Mouse (Mus musculus) thymus, postnatal 4 days (tissue): ENCODE measurements around the gene Pnp2.
A peak's percentile ranks its signal among the peaks of the same experiment; 100 is the strongest.
"Not testable (repeated sequence)": the region's sequence is repeated elsewhere in the genome, so short reads cannot be mapped to it uniquely, and the experiment has no call there.

ENCODE experiments used
- DNase-seq: peaks from one replicate; pipeline ENCODE4 v3.0.0; 2021

Pnp2 gene

DNA sequence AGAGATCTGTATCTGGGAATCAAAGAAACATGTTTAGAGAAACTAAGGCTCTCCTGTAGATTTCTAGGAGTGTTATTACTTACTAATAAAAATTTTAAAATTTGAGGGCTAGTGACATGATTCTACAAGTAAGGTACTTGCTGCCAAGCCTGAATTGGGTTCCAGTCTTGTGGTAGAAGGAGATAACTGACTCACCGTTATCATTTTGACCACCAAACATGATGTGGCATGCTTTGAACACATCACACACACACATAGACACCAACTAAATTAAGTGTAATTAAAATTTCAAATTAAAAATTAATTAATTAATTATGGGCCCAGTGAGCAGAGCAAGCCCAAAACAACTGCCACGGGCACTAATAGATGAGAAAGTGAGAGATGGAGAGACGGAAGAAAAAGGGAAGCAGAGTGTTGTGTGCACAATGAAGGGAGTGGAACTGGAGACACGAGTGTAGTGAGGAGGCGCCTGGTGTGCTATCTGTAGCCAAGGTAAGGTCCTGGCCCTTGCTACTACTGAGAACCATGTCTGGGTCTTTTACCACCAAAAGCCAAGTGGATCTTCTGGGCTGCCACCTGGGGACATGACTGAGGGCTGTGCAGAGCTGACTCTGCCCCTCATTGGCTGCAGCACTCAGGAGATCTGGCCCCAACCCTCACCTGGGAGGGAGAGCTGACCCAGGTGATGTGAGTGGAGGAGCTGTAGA is 2.6 kb downstream of the Pnp2 start:
- not testable (repeated sequence) for DNase-seq

DNA sequence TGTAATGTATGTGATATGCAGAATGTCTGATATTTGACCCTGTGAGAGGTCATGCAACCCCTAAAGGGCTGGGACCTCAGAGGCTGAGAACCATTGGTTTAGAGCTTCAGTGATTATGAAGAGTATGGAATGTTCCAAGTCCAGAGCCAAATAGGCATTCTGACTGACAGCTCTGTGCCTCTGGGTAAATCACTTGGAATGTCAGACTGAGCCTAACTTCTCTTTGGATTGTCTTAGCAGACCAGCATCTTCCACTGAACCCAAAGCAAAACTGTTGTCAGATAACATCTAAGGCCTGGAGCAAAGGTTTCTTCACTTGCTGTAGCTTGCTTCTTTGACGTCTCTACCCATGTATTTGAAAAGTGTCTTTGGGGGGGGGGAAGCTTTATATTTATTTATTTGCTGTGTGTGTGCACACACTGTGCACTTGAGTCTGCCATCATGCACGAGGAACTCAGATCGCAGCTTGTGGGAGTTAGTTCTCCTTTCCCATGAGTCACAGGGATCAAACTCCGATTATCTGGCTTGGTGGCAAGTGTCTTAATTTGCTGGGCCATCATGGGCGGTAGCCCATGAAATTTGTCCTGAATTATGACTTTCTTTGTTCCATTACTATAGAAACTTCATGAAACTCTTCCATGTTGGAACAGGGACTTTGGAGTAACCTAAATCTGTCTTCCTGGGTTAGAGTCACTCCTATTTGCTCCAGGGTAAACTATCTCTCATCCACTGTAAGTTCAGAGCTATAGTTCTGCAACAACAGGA is 12.6 kb downstream of the Pnp2 start:
- no peak for DNase-seq

DNA sequence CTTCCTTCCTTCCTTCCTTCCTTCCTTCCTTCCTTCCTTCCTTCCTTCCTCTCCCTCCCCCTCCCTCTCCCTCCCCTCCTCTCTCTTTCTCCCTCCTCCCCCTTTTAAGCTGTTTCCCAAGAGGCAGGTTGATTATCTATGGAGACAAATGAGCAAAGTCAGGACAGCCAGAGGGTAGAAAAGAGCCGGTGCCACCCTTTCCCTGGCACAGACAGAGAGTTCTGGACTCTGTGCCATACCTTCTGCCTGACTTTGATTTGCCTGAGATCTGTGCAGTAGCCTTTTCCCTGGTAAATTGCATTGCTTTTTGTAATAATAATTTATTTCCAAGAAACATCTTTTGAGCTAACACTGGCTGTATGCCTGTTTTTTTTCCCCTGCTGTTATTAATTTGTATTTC is 13.2 kb downstream of the Pnp2 start:
- DNase-seq, result no peak

DNA sequence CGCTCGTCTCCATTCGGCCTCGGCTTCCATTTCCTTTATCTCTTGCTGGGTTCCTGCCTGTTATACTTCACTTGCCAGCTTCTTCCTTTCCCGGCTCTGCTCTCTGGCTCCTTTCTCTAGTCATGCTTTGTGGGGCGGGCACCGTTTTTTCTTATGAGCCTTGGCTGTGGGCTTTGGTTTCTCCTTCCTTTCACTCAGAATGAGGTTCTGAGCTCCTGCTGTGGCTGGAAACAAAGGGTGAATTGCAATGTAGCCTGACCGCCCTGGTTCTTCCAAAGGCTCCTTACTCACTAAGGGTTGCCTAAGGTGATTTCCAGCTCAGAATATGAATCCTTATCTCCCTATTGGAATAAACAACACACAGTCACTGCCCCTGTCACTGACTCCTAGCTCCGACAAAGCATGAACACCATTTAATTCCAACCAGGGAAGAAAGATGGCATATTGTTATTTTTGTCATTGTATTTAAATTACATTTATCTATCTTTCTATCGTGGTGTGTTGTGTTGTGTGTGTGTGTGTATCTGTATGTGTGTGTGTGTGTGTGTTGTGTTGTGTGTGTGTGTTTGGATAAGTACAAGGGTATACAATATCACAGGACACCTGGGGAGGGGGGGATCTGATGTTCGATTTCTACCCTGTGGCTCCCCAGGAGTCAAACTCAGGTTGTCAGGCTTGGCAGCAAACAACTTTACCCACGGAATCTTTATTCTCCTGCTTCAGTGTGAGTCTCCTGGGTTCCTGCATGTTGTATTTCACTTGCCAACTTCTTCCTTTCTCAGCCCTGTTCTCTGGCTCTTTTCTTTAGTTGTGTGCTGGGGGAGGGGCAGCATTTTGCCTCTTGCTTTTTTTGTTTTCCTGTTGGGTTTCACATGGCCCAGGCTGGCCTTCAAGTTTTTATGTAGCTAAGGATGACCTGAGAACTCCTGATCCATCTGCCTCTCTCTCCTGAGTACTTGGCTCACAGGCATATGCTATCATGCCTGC is 14.1 kb downstream of the Pnp2 start:
- peak; percentile 32 for DNase-seq

DNA sequence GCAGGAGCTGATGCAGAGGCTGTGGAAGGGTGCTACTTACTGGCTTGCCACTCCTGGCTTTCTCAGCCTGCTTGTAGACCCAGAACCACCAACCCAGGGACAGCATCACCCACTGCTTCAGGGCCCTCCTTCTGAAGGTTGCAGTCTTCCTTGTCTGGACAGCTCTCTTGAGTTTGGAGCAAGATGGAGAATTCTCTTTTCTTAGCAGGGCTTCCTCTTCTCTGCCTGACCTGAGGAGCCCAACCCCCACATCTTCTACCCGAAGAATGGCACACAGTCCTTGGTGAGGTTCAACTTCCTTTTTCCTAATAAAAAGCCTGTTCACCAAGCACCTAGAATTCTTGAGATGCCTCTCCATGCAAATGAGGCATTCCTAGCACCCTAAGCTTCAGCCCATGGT is 15.0 kb downstream of the Pnp2 start:
- DNase-seq, result no peak

DNA sequence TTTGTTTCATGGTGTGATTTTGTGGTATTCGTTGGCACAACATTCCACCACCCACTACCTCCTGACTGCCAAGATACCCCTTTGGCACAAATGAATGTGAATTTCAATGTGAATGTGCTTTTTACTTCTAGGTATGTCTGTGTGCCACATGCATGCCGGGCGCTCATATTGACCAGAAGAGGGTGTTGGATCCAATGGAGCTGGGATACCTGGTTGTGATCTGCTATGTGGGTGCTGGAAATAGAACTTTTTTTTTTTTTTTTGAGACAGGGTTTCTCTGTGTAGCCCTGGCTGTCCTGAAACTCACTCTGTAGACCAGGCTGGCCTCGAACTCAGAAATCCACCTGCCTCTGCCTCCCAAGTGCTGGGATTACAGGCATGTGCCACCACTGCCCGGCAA is 17.3 kb downstream of the Pnp2 start:
- not testable (repeated sequence) for DNase-seq

DNA sequence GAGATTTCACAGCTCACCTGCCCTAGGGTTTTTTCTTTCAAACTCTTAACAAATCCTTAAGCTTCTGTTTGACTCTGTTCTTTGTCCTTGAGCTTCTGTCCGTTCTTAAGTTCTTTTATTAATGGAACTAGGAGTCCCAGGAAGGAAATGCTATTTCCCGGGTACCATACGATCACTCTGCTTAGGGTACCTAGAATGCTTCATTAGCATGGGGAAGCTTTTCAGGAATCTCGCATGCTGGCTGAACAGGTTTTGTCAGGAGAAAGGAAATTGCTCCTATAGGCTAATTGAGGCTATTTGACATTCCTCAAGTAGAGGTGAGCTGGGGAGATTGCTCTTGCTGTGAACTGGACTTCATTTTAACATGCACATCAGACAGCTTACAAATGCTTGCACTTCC is 17.9 kb downstream of the Pnp2 start:
- DNase-seq, result no peak

DNA sequence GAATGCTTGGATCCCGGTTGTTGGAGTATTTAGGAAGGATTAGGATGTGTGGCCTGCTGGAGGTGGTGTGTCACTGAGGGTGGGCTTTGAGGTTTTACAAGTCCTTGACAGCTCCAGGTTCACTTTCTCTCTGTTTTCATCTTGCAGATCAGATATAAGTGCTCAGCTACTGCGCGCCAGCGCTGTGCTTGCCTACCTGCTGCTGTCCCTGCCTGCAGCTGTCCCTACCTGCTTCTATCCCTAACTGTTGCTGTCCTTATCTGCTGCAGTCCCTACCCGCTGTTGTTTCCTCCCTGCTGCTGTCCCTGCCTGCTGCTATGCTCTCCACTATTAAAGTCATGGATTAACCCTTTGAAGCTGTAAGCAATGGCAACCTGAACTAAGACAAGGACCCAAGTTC is 19.2 kb downstream of the Pnp2 start:
- no peak for DNase-seq

DNA sequence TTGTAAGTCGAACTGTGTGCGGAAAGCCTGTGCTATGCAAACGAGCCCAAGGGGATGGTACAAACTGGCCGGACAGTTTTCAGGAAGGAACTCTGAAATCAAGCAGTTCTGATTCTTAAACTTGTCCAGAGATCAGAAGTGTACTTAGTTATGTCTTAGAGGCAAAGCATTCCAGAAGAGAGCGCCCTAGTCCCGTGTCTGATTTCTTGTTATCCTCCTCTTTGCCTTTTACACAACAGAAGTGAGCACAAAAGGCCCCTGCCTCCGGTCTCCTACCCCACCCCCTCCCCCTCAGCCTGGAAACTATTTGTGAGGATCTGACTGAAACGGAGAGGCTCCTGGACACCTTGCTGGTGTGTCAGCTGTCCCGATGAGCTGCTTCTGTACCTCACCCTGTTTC is 20.9 kb downstream of the Pnp2 start:
- no peak for DNase-seq

DNA sequence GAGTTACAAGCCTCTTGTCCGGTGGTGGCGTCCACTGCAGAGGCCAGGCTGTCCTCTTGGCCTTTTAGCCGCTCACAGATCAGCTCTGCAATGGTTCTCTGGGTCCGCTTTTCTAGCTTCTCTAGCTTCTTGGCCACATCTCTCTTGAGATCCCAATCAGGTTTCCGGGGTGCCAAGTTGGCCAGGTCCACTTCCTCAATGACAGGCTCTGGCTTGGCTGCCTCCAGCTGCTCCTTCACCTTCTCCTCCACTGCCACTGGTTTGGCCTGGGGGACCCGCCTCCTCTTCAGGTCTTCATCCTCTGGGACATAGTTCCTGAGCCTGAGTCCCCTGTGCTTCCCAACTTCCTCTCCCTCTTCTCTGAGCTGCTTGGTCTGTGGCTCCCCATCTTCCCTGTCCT is 22.7 kb downstream of the Pnp2 start:
- DNase-seq, result not testable (repeated sequence)

DNA sequence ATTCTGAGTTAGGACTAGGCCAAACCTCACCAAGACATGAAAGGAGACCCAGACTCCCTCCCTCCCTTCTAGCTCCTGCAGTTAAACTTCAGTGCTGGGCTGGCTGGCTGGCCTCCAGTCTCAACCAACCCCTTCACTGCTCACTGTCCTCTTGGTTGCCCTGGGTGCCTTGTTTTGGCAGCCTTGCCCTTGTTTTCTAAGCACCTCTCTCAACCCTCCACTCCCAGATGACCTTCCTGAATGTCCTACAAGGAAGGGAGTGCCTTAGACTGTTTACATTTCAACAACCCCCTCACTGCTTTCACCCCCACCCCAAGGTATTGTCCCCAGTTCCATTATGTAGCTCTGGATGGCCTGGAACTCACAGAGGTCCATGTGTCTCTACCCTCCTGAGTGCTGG is 23.8 kb downstream of the Pnp2 start:
- DNase-seq, result no peak

DNA sequence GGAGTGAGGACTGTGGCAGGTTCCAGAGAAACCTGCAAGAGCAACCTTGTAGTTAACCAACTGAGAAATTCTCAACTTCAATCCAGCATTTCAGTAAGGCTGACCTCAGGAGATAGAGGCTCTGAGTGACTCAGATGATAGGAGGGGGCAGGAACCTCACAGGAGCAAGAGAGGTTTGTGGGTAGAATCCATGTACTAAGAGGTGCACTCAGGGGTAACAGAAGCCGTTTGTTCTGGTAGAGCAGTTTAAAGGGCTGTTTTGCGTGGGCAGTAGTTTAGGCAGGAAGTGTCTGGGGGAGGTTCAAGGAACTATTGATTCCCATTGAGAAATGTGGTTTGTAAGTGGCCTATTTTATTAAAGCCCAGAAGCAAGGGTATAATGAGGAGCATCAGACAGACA is 25.4 kb downstream of the Pnp2 start:
- DNase-seq, result no peak

DNA sequence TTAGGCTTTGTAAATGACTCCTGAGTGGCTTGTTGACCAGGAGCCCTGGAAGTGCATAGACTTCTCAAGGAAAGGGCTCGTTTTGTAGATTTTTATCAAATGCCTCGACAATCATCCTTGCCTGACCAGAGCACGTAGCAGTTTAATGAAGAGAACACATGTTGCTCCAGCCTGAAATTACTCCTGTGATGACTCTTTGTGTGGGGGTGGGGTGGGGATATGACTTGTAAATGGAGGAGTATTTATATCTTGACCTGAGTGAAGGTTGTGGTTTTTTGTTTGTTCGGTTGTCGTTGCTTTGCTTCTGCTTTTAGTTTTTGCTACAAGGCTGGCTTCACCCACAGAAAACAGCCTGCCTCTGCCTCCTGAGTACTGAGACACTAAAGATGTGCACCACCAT is 26.0 kb downstream of the Pnp2 start:
- no peak for DNase-seq

DNA sequence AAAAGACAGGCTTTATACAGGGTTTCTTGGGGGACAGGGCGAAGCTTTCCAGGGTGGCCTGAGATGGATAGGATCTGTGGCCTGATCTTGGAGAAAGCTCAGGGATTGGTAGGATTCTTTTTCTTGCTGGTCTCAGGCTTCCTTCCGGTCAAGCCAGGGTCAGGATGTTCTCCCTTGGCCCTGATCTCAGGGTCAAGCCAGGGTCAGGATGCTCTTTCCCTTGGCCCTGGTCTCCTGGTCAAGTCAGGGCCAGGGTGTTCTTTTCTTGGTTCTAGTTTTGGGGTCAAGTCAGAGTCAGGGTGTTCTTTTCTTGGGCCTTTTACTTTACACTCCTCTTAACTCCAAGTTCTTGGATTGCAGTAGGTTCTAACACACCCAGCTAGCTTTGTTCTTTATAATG is 31.9 kb downstream of the Pnp2 start:
- DNase-seq, result no peak

DNA sequence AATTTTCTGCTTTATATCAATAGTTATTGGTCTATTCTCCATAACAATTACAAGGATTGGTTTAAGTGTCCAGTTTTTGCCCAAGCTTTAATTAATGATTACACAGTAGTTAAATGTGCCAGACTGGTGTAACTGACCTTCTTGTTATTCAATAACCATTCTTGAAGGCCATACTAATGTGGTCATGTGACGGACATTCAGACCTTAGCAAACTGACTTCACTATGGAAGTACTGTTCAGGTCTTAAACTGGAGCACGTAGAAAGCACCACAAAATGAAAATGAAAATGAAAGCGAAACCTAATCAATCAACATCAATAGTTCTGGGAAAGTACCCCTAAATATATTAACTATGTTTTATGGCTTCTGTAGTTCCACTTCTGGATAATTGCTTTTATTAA is 35.2 kb downstream of the Pnp2 start:
- no peak for DNase-seq

DNA sequence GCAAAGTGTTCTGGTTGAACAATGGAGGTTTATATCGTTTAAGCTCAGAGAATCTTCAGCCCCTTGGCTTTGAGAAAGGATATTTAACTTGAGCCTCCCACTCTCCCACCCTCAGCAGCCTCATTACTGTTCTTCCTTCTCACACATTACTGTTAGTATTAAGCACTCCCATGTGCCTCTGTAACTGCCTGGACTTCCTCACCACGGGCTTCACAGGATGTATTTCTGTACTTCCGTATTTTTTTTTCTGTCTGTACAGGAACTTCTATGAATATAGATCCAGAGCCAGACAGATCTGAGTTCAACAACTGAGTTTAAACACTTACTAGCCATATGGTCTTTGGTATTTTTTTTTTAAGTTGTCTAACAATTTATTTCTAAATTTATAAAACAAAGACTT is 41.3 kb downstream of the Pnp2 start:
- no peak for DNase-seq

DNA sequence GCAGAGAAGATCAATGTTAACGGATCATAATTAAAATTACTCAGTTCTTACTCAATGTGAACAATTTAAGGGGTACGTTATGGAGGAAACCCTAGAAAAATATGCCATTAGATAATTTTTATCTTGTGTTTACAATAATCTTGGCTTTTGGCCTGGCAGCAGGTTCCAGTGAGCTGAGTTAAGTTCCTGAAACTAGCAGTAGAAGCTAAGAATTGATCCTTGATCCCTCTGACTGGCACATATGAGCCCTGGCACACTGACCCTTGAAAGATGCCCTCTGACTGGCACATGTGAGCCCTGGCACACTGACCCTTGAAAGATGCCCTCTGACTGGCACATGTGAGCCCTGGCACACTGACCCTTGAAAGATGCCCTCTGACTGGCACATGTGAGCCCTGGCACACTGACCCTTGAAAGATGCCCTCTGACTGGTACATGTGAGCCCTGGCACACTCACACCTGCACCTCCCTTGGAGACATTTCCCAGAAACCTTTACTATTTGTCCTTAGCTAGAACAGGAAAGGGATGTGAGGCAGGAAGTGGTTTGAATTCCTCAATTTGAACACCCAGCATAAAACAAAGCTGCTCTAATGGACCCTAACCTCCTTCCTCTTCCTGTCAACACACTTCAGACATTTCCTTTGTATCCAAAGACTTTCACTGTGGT is 42.3 kb downstream of the Pnp2 start:
- DNase-seq, result no peak

DNA sequence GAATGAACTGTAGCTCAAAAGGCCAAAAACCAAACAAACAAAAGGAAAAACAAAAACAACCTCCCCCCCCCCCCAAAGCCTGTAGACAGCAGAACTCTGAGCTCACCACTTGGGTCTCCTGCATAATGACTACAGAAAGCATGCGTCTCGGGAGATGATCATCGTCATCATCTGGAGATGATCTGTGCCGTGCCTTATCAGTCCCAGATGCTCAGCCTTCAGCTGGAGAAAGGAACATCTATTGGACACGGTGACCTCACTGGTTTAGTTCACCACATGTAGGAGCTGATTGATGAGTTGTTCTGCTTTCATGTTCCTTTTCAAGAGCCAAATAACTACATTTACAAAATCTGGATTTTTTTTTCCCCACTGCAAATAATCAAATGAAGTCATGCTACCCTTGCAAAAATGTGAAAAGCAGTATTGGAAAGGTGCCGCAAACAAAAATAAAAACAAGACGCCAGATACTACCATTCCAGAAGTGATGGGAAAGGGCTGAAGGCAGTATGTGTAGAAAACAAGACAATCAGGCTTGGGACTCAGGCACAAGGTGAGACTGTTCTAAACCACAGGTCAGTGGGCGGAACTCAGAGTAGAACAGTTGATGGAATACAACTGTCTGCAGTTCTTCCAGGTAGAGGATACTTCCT is 51.5 kb downstream of the Pnp2 start, which contains the start of gene Rnase10:
Gene Rnase10 (plus strand): TSS at position 600 of the 650 bp plus-strand sequence.
- DNase-seq, result no peak

DNA sequence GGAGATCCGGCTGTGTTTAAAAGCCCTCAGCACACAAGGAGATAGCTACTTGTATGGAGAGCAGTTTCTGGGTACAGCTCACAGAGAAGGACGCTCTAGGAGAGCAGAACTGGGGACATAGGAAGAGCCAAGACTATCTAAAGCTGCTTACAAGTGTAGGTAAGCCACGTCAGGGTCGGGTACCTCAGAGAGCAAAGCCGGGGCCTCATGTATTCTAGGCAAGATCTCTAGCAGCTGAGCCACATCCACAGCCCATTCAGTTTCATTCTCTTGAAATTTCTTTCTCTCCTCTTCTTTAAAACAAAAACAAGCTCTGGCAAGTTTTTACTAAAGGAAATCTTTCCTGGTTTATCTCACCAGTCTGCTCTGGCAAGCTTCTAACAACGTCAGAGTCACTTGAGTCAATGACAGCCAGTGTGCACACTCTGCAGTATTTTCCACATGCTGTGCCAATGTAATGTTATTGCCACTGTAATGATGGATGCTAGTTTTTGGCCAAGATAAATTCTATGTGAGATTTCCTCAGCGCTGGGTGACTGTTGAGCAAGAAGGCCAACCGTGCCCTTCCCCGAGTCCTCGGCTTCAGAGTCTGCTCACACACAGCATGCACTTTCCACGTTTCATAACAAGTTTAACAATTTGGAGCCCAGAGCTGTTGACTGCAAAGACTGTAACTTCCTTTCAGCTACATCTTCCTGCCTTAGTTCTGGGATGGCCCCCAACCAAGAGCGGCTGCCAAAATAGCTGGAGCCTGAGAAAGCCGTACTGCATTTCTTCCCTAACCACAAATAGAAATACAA is 52.3 kb downstream of the Pnp2 start:
- DNase-seq, result no peak

DNA sequence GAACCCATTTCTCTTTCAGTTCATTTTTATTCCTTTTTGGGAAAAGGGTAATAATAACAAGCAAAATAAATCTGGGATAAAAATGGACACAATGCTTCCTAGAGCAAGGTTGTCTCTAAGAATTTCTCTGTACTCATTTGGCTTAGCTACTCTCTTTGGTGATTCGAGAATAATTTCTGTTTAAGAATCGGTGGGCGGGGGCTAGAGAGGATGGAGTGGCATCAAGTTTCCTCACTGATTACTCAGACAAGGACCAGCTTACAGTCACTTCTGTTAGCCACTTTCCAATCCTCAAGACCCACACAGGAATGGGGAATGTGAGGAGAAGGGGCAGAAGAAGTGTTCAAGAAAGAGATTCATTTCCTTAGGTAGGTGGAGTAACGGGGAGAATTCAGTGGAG is 53.0 kb downstream of the Pnp2 start:
- no peak for DNase-seq

DNA sequence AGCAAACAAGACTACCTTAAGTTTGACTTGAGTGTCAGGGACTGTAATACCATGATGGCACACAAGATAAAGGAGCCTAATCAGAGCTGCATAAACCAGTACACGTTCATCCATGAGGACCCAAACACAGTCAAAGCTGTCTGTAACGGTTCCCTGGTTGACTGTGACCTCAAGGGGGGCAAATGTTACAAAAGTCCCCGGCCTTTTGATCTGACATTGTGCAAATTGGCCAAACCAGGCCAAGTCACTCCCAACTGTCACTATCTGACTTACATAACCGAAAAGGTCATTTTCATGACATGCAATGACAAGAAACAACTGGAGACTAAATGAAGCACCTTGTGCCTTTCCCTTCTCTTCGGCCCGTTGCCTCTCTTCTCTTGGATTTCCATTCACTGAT is 53.8 kb downstream of the Pnp2 start:
- DNase-seq, result no peak
